Mouse (Mus musculus) hindbrain, embryonic 13.5 days (tissue): ENCODE data around the gene Mef2c. TPM values are rescaled to one million over a fixed set of nuclear protein-coding genes. Genes with fewer than 3 reads are reported as not detected.
A peak's percentile ranks its signal among the peaks of the same experiment; 100 is the strongest.

Source experiments
- ATAC-seq: fragments of 200-750 bp; cut with Nextera tagmentation; 2 replicates; pipeline ENCODE4 v1.8.0; 2017; ENCODE audit warnings: moderate TSS enrichment; ENCODE audit not compliant: low FRiP score
- H3K27ac ChIP-seq: fragments of 300-500 bp; sonication (generic); 2 replicates; pipeline ENCODE4 v1.5.1; 2015; ENCODE audit warnings: inconsistent platforms, mild to moderate bottlenecking, moderate library complexity
- H3K27me3 ChIP-seq: fragments of 300-500 bp; sonication (generic); 2 replicates; pipeline ENCODE4 v1.6.1; 2015; ENCODE audit warnings: mild to moderate bottlenecking, inconsistent platforms
- H3K36me3 ChIP-seq: fragments of 300-500 bp; sonication (generic); 2 replicates; pipeline ENCODE4 v1.6.1; 2015; ENCODE audit warnings: mild to moderate bottlenecking, inconsistent platforms
- H3K4me1 ChIP-seq: fragments of 300-500 bp; sonication (generic); replicated peaks from 2 replicates; pipeline ENCODE4 v1.6.1; 2015; ENCODE audit warnings: inconsistent platforms
- H3K4me2 ChIP-seq: fragments of 300-500 bp; sonication (generic); 2 replicates; pipeline ENCODE4 v1.6.1; 2015; ENCODE audit warnings: inconsistent platforms, mild to moderate bottlenecking, moderate library complexity
- H3K4me3 ChIP-seq: fragments of 300-500 bp; sonication (generic); 2 replicates; pipeline ENCODE4 v1.5.1; 2015; ENCODE audit warnings: mild to moderate bottlenecking, inconsistent platforms
- H3K9ac ChIP-seq: fragments of 300-500 bp; sonication (generic); 2 replicates; pipeline ENCODE4 v1.6.1; 2015; ENCODE audit warnings: mild to moderate bottlenecking, inconsistent platforms
- H3K9me3 ChIP-seq: fragments of 300-500 bp; sonication (generic); 2 replicates; pipeline ENCODE4 v1.6.1; 2016; ENCODE audit warnings: inconsistent platforms
- WGBS: fragments of 180-500 bp; shearing (Covaris S2); methylation state at CpG from one replicate; pipeline ENCODE4 v1.1.7; 2015; 5-methylcytosine and 5-hydroxymethylcytosine counted together
- polyA plus RNA-seq: library from polyadenylated mRNA; unstranded; fragments of >200 nt; fragmentation: Nextera tagmentation; extraction: Ambion mirVana; gene quantifications from 2 replicates; pipeline ENCODE4 v1.2.1, GENCODE M21; 2015

Mef2c gene
- polyA plus RNA-seq, 1 experiment from 2014 or later, result 23.2 TPM

DNA sequence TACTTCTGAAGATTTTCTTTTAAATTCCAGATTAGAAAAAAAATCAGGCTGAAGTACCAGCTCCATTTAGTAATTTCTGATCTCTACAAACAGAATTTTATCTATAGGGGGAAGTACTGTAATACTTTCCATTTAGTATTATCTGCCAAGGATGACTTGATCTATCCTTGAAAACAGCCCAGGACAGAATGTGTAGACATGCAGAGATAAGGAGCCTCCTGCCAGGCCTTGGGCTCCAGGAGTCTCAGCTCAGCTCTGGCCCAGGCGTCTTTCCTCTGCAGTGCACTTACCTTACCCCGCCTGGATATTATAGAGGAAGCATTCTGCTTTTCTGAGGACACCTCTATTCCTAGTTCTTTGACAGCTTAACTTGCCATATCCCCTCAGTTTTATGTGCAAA lies 59.4 kb downstream of the Mef2c start:
- no peaks in the 10 kb centered on the region for H3K27me3 ChIP-seq
- H3K4me1 ChIP-seq, result peaks cover 9% of the 10 kb centered on the region
- H3K27ac ChIP-seq, result no peak overlapping the region
- no peaks in the 10 kb centered on the region for H3K36me3 ChIP-seq
- no peak overlapping the region for H3K4me3 ChIP-seq
- no peak overlapping the region for H3K9ac ChIP-seq
- H3K4me2 ChIP-seq, result no peak overlapping the region
- no peak for ATAC-seq
- 86% methylated on average over 2 of the region's 2 CpGs for WGBS
- no peaks in the 10 kb centered on the region for H3K9me3 ChIP-seq

DNA sequence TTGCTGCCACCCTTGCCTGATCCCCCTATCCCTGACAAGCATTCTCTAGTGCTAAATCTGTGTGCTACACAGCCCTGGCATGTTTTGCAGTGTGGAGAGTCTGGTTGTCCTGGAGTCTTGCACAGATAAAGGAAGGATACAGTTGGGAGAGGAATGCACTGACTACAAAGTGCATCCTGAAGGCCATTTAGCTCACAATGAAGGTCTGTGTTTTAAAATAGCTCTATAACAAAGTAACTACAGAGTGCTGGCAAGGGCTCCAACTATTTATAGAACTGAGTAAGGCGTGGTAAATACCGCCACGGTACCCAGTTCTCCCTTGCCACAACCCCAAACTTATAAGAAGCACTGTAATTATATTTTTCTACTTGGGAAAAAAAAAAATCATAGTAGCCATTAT lies 61.9 kb downstream of the Mef2c start:
- no peaks in the 10 kb centered on the region for H3K27me3 ChIP-seq
- no peak overlapping the region for H3K4me3 ChIP-seq
- no peaks in the 10 kb centered on the region for H3K36me3 ChIP-seq
- H3K4me2 ChIP-seq, result no peak overlapping the region
- 73% methylated on average over 3 of the region's 3 CpGs for WGBS
- no peaks in the 10 kb centered on the region for H3K9me3 ChIP-seq
- no peak overlapping the region for H3K27ac ChIP-seq
- peaks cover 15% of the 10 kb centered on the region for H3K4me1 ChIP-seq
- H3K9ac ChIP-seq, result no peak overlapping the region
- no peak for ATAC-seq

GRCm38 (mm10) chr13:83566180-83566579 lies 62.3 kb downstream of the Mef2c start:
- Histone ChIP-seq H3K4me2 (no peak overlapping the region), H3K27me3 (no peaks in the 10 kb centered on the region), H3K4me1 (peaks cover 15% of the 10 kb centered on the region), H3K9ac (no peak overlapping the region), H3K27ac (no peak overlapping the region), H3K4me3 (no peak overlapping the region), H3K36me3 (no peaks in the 10 kb centered on the region), H3K9me3 (no peaks in the 10 kb centered on the region)
- WGBS, result 58% methylated on average over 4 of the region's 4 CpGs
- ATAC-seq, result no peak

DNA sequence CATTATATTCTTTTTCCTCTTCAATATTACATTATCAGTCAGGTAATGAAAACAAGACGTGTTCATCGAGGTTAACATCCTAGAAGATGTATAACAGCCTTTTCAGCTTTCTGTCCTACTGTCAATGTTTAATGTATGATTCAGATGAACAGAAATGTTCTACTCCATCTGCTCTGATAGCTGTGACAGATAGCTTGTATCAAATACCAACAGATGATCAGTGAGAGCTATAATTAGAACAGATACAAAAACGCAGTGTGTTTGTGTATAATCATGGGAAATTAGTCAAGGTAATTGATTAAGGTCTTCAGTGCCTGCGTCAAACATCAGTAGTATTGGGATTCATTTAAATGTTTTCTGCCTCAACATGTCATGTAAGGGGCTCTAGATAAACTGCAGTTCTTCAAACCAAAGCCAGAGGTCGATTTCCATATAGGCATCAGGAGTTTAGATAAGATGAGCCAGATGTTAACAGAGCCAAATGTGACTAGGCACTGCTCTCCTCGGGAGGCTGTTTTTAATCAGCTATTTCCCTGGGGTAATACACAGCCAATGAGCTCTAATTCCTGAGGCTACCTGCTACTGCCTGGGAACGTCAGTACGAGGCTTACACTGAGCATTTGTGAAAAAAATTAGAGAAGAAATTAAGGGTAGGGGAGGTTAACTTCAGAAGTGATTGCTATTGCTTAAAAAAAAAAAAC lies 63.1 kb downstream of the Mef2c start:
- H3K36me3 ChIP-seq, result no peaks in the 10 kb centered on the region
- no peaks in the 10 kb centered on the region for H3K9me3 ChIP-seq
- H3K4me3 ChIP-seq, result no peak overlapping the region
- WGBS, result 37% methylated on average over 8 of the region's 8 CpGs
- no peak overlapping the region for H3K27ac ChIP-seq
- 0 out of 2 replicates have a peak, but pooled peaks cover under 1% of the 10 kb centered on the region for H3K27me3 ChIP-seq
- ATAC-seq, result peak; percentile 84
- H3K4me2 ChIP-seq, result no peak overlapping the region
- peaks cover 19% of the 10 kb centered on the region for H3K4me1 ChIP-seq
- no peak overlapping the region for H3K9ac ChIP-seq

- Histone ChIP-seq H3K4me1 (peaks cover 22% of the 10 kb centered on the region), H3K36me3 (no peaks in the 10 kb centered on the region), H3K9ac (no peak overlapping the region), H3K4me2 (no peak overlapping the region), H3K9me3 (no peaks in the 10 kb centered on the region), H3K27me3 (0 out of 2 replicates have a peak, but pooled peaks cover 5% of the 10 kb centered on the region), H3K4me3 (no peak overlapping the region), H3K27ac (no peak overlapping the region)
- 49% methylated on average over 3 of the region's 3 CpGs for whole genome bisulfite sequencing
- 0 out of 2 replicates have a peak, but pooled peaks have one; percentile 18 for ATAC-seq
These were observed 63.8 kb downstream of the Mef2c start for GRCm38 (mm10) chr13:83567681-83568080.

- Histone ChIP-seq H3K4me1 (peaks cover 22% of the 10 kb centered on the region), H3K4me2 (no peak overlapping the region), H3K36me3 (no peaks in the 10 kb centered on the region), H3K27me3 (0 out of 2 replicates have a peak, but pooled peaks cover 5% of the 10 kb centered on the region), H3K9ac (0 out of 2 replicates have a peak overlapping the region, but pooled peaks have one; percentile 2), H3K9me3 (no peaks in the 10 kb centered on the region), H3K27ac (no peak overlapping the region), H3K4me3 (no peak overlapping the region)
- 81% methylated on average over 11 of the region's 11 CpGs for WGBS
- no peak for ATAC-seq
These were observed 65.0 kb downstream of the Mef2c start for GRCm38 (mm10) chr13:83568759-83569256.

DNA sequence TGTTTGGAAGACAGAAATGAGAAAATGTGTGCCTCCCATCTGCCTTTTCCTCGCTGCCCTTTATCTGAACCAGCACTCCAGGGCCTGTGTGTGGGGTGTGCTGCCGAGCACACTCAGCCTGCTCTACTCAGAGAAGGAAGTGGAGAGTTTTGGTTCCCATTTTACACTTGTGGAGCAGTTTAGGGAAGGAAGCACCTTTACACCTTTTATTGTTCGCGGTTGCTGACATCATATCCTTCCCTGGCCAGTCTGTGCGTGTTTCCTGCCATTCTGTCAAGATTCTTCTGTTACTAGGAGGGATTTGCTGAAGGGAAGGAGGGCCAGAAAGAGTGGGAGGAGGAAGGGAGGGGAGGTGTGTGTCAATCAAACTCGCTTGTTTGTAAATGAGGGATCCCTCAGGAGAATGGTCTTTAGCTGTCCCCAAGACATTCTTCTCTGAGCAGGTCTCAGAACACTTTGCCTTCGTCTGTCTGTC lies 68.2 kb downstream of the Mef2c start:
- Histone ChIP-seq H3K36me3 (no peaks in the 10 kb centered on the region), H3K4me2 (no peak overlapping the region), H3K9ac (no peak overlapping the region), H3K4me1 (peaks cover 20% of the 10 kb centered on the region), H3K9me3 (no peaks in the 10 kb centered on the region), H3K27me3 (0 out of 2 replicates have a peak, but pooled peaks cover 5% of the 10 kb centered on the region), H3K27ac (no peak overlapping the region), H3K4me3 (no peak overlapping the region)
- no peak for ATAC-seq
- 39% methylated on average over 7 of the region's 7 CpGs for WGBS

DNA sequence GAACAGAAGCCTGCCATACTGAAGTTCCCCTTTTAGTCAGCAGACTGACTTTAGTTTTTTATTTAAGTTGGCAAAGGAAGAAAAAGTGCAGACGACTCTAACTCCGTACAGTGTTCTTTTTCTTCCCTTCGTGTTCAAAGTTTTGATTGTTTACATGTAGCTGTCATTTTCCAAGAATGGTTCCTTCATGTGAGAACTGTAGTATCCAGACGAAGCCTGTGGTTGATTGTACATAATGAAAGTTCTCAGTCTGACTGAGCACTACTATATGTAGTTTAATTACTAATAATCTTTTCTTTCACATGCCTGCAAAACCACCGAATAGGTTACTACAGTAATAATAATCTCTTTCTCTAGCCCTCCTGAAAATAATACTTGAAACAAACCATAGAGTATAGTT lies 68.6 kb downstream of the Mef2c start:
- H3K4me1 ChIP-seq, result peaks cover 20% of the 10 kb centered on the region
- H3K9ac ChIP-seq, result no peak overlapping the region
- H3K27me3 ChIP-seq, result 0 out of 2 replicates have a peak, but pooled peaks cover 5% of the 10 kb centered on the region
- no peaks in the 10 kb centered on the region for H3K9me3 ChIP-seq
- H3K4me2 ChIP-seq, result no peak overlapping the region
- no peak for ATAC-seq
- no peak overlapping the region for H3K4me3 ChIP-seq
- WGBS, result 73% methylated on average over 5 of the region's 5 CpGs
- no peak overlapping the region for H3K27ac ChIP-seq
- no peaks in the 10 kb centered on the region for H3K36me3 ChIP-seq

DNA sequence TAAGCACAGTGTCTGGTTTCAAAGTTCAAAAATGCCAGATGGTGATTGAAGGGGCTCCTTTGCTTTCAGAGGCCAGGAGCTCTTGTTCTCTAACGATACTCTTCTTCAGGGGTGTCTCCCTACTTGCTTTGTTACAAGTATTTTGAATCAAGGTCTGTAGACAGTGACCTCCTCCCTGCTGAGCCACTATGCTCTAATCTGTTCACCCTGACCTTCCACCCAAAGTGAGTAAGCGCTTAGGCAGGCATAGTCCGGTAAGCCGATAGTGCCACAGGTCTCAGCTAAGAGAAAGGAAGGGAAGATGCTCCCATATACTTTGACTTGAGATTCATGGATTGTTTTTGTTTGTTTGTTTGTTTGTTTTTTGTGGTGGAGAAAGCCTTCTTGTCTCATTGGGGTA lies 69.5 kb downstream of the Mef2c start:
- H3K4me3 ChIP-seq, result no peak overlapping the region
- 0 out of 2 replicates have a peak, but pooled peaks cover 5% of the 10 kb centered on the region for H3K27me3 ChIP-seq
- H3K36me3 ChIP-seq, result no peaks in the 10 kb centered on the region
- no peak overlapping the region for H3K27ac ChIP-seq
- H3K9me3 ChIP-seq, result no peaks in the 10 kb centered on the region
- peaks cover 20% of the 10 kb centered on the region for H3K4me1 ChIP-seq
- H3K4me2 ChIP-seq, result no peak overlapping the region
- 44% methylated on average over 4 of the region's 4 CpGs for WGBS
- ATAC-seq, result no peak
- no peak overlapping the region for H3K9ac ChIP-seq

GRCm38 (mm10) chr13:83573855-83574583 lies 70.2 kb downstream of the Mef2c start:
- Histone ChIP-seq H3K27me3 (0 out of 2 replicates have a peak, but pooled peaks cover 5% of the 10 kb centered on the region), H3K4me1 (peaks cover 16% of the 10 kb centered on the region), H3K9ac (no peak overlapping the region), H3K27ac (no peak overlapping the region), H3K4me3 (no peak overlapping the region), H3K36me3 (no peaks in the 10 kb centered on the region), H3K4me2 (no peak overlapping the region), H3K9me3 (no peaks in the 10 kb centered on the region)
- no peak for ATAC-seq
- 67% methylated on average over 8 of the region's 8 CpGs for WGBS

DNA sequence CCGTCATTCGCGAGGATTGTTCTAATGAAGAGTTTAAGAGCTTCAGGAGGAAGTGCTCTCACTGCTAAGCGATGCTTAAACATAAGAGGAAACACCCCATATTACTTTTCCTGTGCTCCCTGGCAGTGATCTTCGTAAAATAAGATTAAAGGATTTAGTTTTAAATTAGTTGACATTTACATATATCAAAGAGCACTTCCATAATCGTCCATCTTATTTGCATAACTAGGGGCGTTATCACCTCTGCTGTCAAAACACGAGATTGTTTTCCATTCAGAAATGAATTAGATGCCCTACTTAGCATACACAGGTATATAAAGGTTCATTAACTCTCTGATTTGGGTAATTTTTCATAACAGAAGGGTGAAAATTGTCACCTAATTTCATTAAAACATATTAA lies 71.0 kb downstream of the Mef2c start:
- H3K4me2 ChIP-seq, result no peak overlapping the region
- H3K27me3 ChIP-seq, result 0 out of 2 replicates have a peak, but pooled peaks cover 5% of the 10 kb centered on the region
- no peaks in the 10 kb centered on the region for H3K36me3 ChIP-seq
- ATAC-seq, result no peak
- H3K9ac ChIP-seq, result no peak overlapping the region
- peaks cover 14% of the 10 kb centered on the region; the same call in 1 of the 2 replicates for H3K4me1 ChIP-seq
- H3K27ac ChIP-seq, result no peak overlapping the region
- no peak overlapping the region for H3K4me3 ChIP-seq
- H3K9me3 ChIP-seq, result no peaks in the 10 kb centered on the region
- 59% methylated on average over 8 of the region's 8 CpGs for WGBS

DNA sequence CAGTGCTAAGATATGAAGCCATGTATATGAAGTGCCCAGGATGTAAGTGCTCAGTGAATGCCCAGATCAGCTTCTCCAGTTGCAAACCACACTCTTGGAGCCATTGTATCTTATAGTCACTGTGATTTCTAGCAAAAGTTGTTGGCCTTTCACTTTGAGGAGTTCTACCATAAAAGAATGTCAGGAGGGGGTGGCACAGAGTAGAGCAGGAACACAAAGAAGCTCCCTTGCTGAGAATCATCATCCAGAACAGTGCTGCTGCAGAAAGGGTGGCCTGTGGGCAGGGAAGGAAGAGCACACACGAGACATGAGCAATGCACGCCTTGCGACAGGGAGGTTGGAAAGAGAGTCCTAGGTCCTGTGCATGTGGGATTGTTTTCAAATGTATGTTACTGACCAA lies 75.6 kb downstream of the Mef2c start:
- ATAC-seq, result no peak
- no peaks in the 10 kb centered on the region for H3K27me3 ChIP-seq
- no peak overlapping the region for H3K27ac ChIP-seq
- no peak overlapping the region for H3K4me3 ChIP-seq
- H3K9me3 ChIP-seq, result no peaks in the 10 kb centered on the region
- WGBS, result 85% methylated on average over 3 of the region's 3 CpGs
- no peak overlapping the region for H3K9ac ChIP-seq
- H3K36me3 ChIP-seq, result no peaks in the 10 kb centered on the region
- H3K4me2 ChIP-seq, result no peak overlapping the region
- 0 out of 2 replicates have a peak, but pooled peaks cover 7% of the 10 kb centered on the region for H3K4me1 ChIP-seq
